Mouse (Mus musculus) E14TG2a.4 (cell line): ENCODE results near the gene Ubr1.

ENCODE experiments used
- CTCF ChIP-seq: conservative IDR thresholded peaks from 2 replicates; pipeline ENCODE4 v1.5.1; 2014; ENCODE audit warnings: low read length
- NANOG ChIP-seq: IDR thresholded peaks from 2 replicates; pipeline ENCODE4 v1.6.1; 2014; ENCODE audit warnings: borderline replicate concordance, low read length, mixed read lengths
- POU5F1 ChIP-seq: IDR thresholded peaks from 2 replicates; pipeline ENCODE4 v1.6.1; 2014; ENCODE audit warnings: low read length, borderline replicate concordance

DNA sequence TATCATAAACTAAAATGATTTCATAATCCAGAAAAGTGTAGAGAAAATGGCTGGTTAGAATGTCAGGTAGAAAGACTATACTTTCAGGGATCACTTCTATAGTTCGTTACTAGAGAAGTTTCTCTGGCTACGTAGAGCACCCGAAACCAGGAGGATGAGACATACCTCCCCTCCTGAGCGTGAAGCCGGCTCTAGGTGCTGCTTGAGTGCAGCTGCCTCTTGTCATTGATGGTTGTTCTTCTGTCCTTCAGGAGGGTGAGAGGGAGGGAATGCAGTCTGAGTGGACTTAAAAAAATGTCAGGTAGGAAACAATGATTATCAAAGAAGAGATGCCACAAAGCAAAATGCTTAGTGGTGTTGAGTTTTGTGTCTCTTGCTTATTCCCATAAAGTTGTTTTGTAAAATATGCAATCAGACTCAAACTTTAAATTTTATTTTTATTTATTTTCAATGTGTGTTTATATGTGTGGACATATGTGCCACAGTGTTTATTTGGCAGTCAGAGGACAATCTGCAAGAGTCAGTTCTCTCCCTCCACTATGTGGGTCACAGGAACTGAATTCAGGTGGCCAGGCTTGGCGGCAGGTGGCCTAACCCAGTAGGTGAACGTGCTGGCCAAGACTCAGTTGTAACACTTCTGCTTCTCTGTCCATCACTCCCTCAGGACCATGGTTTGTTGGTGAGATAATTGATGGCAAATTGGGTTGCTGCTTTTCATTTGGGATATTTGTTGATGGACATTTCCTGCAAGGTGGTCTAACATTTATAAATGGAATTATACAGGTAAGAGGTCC, 33.7 kb upstream of the Ubr1 start:
- TF ChIP-seq CTCF (no peak), NANOG (no peak), POU5F1 (no peak)
